Mouse (Mus musculus): Measurements from ENCODE around the gene Rlim. TPM values are rescaled to one million over a fixed set of nuclear protein-coding genes. Genes with fewer than 3 reads are reported as not detected.
A peak's percentile ranks its signal among the peaks of the same experiment; 100 is the strongest.

Rlim gene
- total RNA-seq (2015; ENCODE audit: low replicate concordance) (15.1 and 31.0 TPM in 2 replicates), total RNA-seq (2017; ENCODE audit: low replicate concordance) (27.7 and 32.1 TPM in 2 replicates)

DNA sequence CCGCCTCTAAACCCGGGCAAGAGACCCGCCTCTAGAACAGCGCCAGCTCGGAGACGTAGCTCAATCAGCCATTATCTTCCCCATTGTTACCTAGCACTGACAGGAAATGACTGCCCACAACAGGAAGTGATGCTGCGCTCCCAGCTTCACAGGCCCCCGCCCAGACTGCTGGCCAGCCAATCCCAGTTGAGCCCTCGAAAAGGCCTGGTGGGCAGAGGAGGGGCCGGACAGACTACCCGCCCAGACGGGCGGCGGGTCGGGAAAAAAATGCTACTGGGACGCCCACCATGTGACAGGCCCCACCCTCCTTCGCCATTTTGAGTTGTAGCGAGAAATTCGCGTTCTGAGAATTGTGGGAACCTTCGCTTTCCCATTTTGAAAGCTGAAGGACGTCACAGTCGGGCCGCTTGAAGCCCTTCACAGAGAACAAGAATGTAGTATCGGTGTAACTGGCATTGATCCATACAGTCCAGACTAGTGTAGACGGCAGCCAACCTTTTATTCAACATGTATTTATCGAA, at the start of gene Rlim:
Gene Rlim, minus strand, starts transcription at position 116 of the 521 bp plus-strand sequence.
- peak; percentile 100 for ATAC-seq (replicated peaks; ENCODE audit: low FRiP score, poor library complexity, severe bottlenecking)

DNA sequence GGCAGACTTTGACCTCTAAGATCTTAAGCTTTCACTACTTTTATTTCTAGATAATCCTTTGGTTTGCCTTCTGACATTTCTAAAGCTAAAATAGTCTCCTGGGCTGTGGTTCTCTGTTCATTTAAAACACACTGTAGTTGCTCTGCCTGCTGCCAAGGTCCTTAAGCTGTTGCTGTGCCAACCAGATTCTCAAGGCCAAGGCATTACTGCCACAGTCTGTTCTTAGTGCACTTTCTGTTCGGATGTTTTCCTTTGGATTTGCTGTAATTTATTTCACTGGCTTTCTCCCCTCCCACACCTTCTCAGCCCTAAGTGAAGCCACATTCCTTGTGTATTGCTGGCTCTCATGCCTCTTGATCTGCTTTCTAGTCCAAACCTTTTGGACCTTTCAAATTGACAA, 36.1 kb upstream of the Rlim start:
- no peak for ATAC-seq (replicated peaks; ENCODE audit: low FRiP score, poor library complexity, severe bottlenecking)

DNA sequence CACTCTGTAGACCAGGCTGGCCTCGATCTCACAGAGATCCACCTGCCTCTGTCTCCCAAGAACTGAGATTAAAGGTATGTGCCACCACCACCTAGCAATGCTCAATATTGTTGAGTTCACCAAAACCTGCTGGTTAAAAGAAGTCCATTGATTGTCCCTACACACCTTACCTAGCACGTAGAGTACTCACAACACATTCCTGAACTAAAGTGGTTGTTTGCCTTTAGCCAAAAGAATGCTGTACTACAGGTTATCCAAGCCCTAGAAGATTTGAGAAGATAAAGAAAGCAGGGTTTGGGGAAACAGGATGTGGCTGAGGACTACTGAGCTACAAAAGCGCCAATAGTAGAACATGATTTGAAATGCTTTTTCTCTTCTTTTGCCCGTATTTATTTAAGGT, 34.0 kb upstream of the Rlim start:
- ATAC-seq (replicated peaks; ENCODE audit: low FRiP score, poor library complexity, severe bottlenecking), result no peak

DNA sequence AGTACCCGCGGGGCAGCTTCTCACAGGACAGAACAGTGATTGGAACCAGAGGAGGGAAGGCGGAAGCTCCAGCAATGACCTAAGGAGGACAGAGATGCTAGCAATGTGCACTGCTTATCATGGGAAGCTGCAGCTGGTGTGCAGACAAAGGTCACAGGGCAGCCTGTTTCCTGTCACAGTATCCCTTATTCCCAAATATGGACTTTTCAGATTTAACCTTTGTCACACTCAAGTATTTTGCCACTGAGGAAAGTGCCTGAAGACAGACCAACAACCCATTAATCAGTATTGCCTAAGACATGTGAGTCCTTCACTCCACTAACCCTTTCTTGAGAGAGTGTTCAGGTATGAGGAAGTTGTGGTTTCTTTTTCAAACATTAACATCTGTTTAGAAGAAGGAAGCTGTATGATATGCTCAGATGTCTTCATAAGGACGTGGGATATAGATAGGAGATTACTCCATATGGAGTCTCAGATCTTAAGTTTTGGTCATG, 32.3 kb upstream of the Rlim start:
- no peak for ATAC-seq (replicated peaks; ENCODE audit: low FRiP score, poor library complexity, severe bottlenecking)

DNA sequence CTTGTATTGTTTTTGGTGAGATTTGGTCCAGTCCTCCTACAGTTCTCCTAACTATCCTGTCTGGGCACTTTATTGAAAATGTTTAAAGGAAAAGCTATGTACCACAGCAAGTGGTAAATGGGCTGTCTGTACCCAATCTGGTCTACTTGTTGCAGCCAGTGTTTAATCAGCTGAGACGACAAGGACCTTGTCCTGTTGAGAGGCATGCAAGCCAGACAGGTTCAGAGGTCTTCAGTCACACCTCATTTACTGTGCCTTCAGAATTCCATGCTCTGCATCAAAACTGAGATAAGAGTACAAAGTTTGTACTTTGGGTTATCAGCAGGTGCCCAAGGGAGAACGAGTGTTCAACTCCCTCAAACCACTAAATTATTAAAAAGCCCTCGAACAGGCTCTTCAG, 13.7 kb upstream of the Rlim start:
- no peak for ATAC-seq (replicated peaks; ENCODE audit: low FRiP score, poor library complexity, severe bottlenecking)

DNA sequence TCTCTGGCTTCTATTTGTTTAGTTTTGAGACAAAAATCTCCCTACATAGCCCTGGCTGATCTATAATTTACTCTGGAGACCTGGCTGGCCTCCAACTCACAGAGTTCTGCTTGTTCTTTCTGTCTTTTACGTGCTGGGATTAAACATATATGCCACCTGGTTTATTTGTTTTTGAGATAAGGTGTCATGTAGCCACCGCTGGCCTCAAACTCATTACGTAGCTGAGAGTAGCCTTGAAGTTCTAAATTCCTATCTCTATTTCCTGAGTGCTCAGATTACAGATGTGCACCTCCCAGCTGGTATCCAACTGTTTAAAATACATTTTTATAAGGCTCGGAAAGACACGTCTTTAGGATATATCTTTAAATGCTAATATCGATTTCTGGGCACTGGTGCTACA, 12.8 kb upstream of the Rlim start:
- no peak for ATAC-seq (replicated peaks; ENCODE audit: low FRiP score, poor library complexity, severe bottlenecking)

DNA sequence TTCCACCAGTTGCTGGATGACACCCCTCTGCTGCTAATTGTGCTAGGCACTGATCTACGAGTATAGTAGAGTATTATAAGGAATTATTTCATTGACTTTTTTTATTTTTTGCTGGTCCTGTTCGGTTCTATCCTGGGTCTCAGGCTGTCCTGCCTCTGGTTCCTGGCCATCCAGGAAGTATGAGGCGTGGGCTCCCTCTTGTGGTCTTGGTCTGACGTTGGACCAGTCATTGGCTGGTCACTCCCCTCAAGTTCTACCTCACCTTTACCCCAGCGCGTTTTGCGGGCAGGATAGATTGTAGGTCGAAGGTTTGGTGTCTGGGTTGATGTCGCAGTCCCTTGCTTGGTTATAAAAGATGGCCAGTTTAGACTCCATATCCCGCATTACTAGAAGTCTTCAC, 10.6 kb upstream of the Rlim start:
- ATAC-seq (replicated peaks; ENCODE audit: low FRiP score, poor library complexity, severe bottlenecking), result no peak

DNA sequence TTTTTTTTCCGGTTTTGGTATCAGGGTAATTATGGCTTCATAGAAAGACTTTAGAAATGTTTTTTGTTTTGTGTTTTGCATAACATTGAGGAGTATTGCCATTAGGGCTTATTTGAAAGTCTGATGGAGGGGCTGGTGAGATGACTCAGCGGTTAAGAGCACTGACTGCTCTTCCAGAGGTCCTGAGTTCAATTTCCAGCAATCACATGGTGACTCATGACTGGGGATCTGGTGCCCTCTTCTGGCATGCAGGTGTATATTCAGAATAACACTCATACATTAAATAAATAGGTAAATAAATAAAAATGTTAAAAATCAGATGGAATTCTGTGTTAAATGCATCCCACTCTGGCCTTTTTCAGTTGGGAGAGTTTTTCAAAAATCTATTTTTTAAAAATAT, 9.3 kb upstream of the Rlim start:
- no peak for ATAC-seq (replicated peaks; ENCODE audit: low FRiP score, poor library complexity, severe bottlenecking)

DNA sequence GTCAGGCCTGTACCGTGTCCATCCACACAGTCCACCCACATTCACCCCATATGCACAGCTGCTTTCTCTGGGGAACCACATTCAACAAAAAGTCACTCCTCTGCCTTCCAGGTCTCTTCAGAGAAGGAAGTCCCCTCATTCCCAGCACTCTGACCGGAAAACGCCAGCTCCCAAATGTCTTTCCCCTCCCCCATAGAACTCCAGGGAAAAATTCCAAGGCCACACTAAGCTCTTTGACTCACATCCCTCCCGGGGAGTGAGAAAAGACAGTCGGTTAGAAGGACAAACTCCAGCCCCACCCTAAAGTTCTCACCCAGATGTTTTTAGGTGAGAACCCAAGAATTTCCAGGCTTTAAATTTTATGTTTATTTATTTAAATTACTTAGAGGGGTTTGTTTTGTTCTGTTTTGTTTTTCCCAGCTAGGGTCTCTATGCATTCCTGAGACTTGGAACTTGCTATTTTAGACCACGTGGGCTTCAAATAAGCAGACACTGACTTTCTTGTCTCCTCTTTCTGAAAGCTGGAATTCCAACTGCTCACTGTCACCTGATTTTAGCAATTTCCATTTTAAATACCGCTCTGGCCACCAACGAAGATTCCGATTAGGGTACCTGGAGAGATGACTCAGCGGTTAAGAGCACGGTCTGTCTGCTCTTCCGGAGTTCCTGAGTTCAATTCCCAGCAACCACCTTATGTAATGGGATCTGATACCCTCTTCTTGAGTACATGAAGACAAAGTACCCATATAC, 6.3 kb upstream of the Rlim start:
- ATAC-seq (replicated peaks; ENCODE audit: low FRiP score, poor library complexity, severe bottlenecking), result no peak

DNA sequence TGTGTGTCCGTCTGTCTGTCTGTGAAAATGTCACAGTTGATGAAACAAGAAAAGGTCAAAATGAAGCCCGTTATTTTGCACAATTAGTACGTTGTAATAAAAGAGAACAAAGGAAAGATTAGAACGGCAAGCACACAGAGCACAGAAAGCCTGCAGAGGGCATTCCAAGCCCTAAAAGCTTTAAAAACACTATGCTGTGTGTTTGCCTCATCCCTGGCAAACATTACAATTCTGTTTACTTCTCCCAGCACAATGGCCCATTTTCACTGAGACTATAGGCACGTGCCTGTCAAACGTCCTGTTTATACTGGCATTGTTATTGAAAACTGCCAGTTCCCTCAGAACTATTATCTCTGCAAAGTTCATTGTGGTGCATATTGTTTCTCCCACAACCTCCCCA, 5.1 kb upstream of the Rlim start:
- ATAC-seq (replicated peaks; ENCODE audit: low FRiP score, poor library complexity, severe bottlenecking), result no peak

DNA sequence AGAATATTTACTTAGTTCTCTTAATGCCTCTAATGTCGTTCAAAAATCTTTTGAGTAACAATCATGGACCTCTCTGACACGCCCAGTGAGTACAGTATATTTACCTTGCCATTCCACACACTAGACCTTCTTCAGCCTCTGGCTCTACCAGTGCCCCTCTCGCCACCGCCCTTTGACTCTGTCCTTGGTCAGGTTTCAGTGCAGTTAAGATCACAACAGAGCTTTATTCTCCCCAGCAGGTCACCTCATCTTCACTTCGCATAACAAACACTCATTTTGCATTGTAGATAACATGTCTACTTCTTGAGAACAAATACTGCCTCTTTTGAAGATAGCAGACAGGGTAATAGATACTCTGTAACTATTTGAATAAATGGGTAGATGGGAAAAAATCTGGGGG, 3.9 kb upstream of the Rlim start:
- ATAC-seq (replicated peaks; ENCODE audit: low FRiP score, poor library complexity, severe bottlenecking), result no peak

DNA sequence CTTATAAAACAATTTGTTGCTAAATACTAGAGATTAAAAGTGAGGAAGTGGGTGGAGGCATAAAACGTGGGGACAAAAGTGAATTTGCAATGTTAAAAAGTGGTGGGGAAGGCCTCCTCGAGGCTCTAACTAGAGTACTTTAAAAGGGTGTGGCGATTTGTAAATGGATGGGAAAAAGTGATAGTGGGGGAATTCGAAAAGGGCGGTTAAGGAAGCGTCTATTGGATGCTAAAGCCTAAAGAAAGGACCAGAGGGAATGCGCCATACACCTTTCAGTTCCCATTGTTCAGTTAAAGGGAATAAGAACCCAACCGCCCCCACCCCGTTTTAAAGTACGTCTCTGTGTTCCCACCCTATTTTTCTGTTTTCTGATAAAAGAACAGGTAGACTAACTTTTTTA, 722 bp upstream of the Rlim start:
- no peak for ATAC-seq (replicated peaks; ENCODE audit: low FRiP score, poor library complexity, severe bottlenecking)

DNA sequence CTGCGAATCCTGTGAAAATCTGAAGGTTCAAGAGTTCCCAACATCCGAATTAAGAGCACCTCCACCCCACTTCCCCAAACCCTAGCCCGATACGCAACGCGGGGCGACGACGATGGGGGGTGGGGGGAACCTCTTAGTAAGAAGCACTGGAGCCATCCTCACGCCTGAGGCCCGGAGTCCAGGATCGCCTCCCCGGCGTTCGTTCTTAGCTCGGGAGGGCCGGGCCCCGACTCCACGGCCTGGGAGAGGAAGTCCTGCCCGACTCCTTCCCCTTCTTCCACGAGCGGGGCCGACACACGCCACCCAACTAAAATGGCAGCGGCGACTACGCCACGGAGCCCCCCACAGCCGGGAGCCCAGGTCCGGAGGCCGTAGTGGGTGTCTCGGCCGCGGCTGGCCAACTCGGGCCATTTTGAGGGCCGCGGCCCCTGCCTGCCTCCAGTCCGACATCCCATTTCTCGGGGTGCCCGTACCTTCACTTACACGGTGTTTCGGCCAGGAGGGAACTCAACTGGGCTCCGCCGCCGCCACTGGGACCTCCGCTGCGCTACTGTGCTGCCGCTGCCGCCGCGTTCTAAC, 405 bp downstream of the Rlim start:
- peak; percentile 39 for ATAC-seq (replicated peaks; ENCODE audit: low FRiP score, poor library complexity, severe bottlenecking)

DNA sequence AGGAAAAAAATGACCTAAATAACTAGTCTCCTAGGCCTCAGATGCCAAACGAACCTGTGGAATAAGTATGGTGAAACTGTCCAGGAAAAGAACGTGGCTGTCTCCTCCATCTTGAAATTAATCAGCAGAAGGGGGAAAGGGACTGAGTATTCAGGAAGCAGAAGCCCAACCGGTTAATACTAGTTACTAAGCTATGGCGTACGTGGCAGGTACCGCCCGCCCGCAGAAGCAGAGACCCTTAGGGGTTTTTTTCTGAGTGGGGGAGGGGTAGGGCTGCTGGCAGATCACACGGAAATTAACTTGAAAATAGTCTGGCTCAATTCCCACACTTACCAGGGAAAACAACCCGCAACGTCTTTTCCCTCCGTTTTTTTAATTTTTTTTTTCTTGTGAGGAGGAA, 1.0 kb downstream of the Rlim start:
- no peak for ATAC-seq (replicated peaks; ENCODE audit: low FRiP score, poor library complexity, severe bottlenecking)

DNA sequence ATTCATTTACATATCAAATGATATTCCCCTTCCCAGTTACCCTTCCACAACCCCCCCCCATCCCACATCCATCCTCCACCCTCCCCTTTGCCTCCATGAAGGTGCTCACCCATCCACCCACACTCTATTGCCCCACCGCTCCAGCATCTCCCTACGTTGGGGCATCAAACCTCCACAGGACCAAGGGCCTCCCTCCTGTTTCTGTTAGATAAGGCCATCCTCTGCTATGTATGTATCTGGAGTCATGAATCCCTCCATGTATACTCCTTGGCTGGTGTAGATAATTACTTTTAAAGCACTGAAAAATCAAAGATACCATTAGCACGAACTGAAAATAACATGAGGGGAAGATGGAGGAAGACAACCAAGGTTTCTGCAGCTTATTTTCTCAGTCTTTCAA, 41.4 kb downstream of the Rlim start:
- ATAC-seq (replicated peaks; ENCODE audit: low FRiP score, poor library complexity, severe bottlenecking), result no peak

DNA sequence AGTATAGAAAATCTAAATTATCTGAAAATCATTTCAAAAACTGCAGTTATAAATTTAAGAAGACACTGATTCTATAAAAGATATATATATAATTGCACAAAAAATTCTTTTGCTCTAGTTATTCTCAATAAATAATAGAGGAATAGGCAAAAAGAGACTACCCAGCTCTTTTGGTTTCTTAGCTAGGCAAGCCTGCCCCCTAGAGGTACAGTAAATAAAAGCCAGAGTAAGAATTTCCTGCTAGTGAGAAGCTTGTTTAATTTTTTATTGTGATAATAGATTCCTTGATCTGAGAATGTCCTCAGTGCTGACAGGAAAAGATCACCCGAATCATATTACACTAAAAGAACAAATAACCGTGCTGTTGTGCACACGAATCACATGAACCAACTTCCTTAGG, 43.8 kb downstream of the Rlim start:
- no peak for ATAC-seq (replicated peaks; ENCODE audit: low FRiP score, poor library complexity, severe bottlenecking)

DNA sequence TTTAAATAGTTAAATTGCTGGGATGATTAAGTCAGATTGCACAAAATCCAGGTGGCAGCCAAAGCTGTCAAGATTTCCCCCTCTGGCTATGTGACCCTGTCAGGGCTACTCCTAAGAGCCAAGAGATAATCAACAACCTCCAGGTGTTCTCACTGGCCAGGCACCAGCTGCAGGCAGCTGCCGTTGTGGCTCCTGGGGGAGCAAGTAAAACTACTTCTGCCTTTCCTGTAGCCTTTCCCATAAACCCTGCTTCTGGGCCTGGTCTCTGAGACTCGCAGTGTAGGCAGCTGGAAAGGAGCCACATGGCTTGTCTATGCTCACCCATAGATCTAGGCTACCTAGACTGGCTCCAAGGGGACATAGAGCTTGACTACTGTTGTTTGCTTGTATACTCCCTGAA, 58.6 kb downstream of the Rlim start:
- no peak for ATAC-seq (replicated peaks; ENCODE audit: low FRiP score, poor library complexity, severe bottlenecking)

DNA sequence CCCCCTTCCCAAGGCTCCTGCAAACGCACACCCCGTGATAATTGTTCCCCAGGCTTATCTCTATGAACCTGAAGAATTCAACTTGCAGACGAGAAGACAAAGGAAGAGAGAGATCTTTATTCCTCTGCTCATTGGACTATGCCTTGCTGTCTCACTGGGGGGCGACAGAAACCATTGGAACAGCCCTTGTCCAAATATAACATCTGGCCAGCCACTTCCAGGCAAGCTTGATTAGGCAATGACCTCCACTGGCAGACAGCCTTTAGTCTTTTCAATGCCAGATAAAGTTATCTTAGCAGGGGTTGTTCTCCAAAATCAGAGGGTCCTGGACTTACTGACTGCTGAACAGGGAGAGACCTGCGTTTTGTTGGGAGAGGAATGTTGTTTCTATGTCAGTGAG, 62.1 kb downstream of the Rlim start:
- ATAC-seq (replicated peaks; ENCODE audit: low FRiP score, poor library complexity, severe bottlenecking), result no peak

DNA sequence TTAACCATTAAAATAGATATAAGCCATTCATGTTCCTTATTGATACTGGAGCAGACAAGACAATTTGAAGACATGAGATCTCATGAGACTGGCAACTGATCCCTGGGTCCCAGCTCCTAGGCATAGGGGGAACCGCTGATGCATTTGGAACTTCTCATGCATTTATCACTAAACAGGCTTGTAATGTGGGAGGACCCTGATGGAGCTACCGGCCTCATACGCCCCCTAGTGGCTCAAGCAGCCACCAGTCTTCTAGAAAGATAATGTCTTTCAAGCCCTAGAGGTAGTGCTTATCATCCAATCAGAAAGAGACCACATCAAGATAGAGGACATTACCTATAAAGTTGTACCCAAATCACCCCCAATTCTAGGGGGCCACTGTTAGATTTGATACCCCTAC, 66.3 kb downstream of the Rlim start:
- ATAC-seq (replicated peaks; ENCODE audit: low FRiP score, poor library complexity, severe bottlenecking), result no peak
